Mouse (Mus musculus) kidney, embryonic 16.5 days (tissue): ENCODE measurements around the gene 1810055G02Rik. TPM values are rescaled to one million over a fixed set of nuclear protein-coding genes. Genes with fewer than 3 reads are reported as not detected.

ENCODE experiments used
- ATAC-seq: fragments of 200-750 bp; cut with Nextera tagmentation; 2 replicates; pipeline ENCODE4 v1.8.0; 2017; ENCODE audit warnings: moderate TSS enrichment; ENCODE audit not compliant: low FRiP score, low TSS enrichment
- H3K27ac ChIP-seq: fragments of 300-500 bp; sonication (generic); 2 replicates; pipeline ENCODE4 v1.5.1; 2014; ENCODE audit warnings: low read length
- H3K27me3 ChIP-seq: fragments of 300-500 bp; sonication (generic); 2 replicates; pipeline ENCODE4 v1.6.1; 2014; ENCODE audit warnings: low read length, control low read depth, mixed read lengths; ENCODE audit not compliant: insufficient read depth
- H3K36me3 ChIP-seq: fragments of 300-500 bp; sonication (generic); 2 replicates; pipeline ENCODE4 v1.6.1; 2014; ENCODE audit warnings: low read length, control low read depth, mixed read lengths; ENCODE audit not compliant: insufficient read depth
- H3K4me1 ChIP-seq: fragments of 300-500 bp; sonication (generic); 2 replicates; pipeline ENCODE4 v1.6.1; 2014; ENCODE audit warnings: low read length, control low read depth, mixed read lengths; ENCODE audit not compliant: insufficient read depth
- H3K4me2 ChIP-seq: fragments of 300-500 bp; sonication (generic); replicated peaks from 2 replicates; pipeline ENCODE4 v1.6.1; 2014; ENCODE audit warnings: low read depth, low read length
- H3K4me3 ChIP-seq: fragments of 300-500 bp; sonication (generic); 2 replicates; pipeline ENCODE4 v1.5.1; 2014; ENCODE audit warnings: mild to moderate bottlenecking, low read length
- H3K9ac ChIP-seq: fragments of 300-500 bp; sonication (generic); replicated peaks from 2 replicates; pipeline ENCODE4 v1.6.1; 2014; ENCODE audit warnings: low read length
- H3K9me3 ChIP-seq: fragments of 300-500 bp; sonication (generic); 2 replicates; pipeline ENCODE4 v1.6.1; 2016; ENCODE audit warnings: low read length, control low read depth
- WGBS: fragments of 180-500 bp; shearing (Covaris S2); extraction: QIAGEN DNeasy Blood & Tissue Kit; methylation state at CpG from one replicate; pipeline ENCODE4 v1.1.7; 2014; 5-methylcytosine and 5-hydroxymethylcytosine counted together
- polyA plus RNA-seq: library from polyadenylated mRNA; unstranded; fragments of >200 nt; fragmentation: Nextera tagmentation; extraction: Ambion mirVana; gene quantifications from 2 replicates; pipeline ENCODE4 v1.2.1, GENCODE M21; 2015

The 1810055G02Rik gene
- 46.1 and 46.4 TPM in 2 replicates for polyA plus RNA-seq

DNA sequence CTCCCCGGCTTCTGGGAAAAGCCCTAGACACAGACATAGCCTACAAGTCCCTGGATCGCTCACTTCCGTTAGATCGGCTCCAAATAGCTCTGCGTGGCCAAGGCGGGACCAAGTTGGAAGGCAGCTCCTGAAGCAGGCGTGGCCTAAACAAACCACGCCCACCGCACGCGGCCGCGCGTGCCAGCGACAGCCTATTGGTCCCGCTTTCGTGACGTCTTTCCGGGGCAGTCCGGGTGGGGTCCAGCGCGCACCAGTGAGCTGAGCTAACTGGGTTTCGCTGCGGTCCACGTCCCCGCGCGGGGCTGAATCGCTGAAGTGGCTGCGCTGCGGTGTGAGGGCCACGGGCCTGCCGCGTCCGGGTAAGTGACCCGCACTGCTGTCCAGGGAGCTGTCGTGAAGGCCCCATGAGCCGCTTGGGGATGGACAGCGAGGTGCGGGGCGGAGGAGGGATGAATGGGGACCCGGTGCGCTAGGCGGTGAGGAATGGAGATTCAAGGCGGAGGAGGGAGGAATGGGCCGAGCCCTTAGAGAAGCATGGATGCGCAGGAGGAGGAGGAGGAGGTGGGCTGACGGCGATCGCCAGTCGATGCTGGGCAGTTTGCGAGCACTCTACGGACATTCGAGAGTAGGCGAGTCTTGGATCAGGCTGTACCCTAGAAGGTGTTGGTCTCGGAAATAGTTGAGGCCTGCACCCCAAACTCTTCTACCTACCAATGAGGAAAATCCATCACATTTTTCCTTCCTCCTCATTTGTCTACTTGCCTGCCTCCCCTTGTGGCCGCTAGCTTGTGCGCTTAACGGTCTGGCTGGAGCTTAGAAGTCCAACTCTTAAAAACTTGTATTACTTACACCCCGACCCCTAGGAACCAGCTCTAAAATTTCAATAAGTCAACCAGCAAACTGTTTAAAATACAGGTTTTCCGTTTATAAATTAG is at the start of gene 1810055G02Rik:
1810055G02Rik (plus strand) TSS at position 216 of the 935 bp plus-strand sequence.
- under 1% methylated on average over 61 of the region's 61 CpGs for WGBS
- H3K9me3 ChIP-seq = no peaks in the 10 kb centered on the region
- ATAC-seq = peak; percentile 98
- H3K4me2 ChIP-seq = peak within 1 kb of the TSS; percentile 84
- H3K27me3 ChIP-seq = no peaks in the 10 kb centered on the region
- no peaks in the 10 kb centered on the region for H3K36me3 ChIP-seq
- H3K9ac ChIP-seq = peak within 1 kb of the TSS; percentile 83
- peaks cover 13% of the 10 kb centered on the region for H3K4me1 ChIP-seq
- H3K27ac ChIP-seq = peak within 1 kb of the TSS; percentile 91
- H3K4me3 ChIP-seq = peak within 1 kb of the TSS; percentile 67

GRCm38 (mm10) chr19:3665510-3665909 is 42.6 kb upstream of the 1810055G02Rik start:
- no peak overlapping the region for H3K4me2 ChIP-seq
- no peak overlapping the region for H3K4me3 ChIP-seq
- H3K27ac ChIP-seq = peak overlapping the region; percentile 71
- ATAC-seq = no peak
- H3K36me3 ChIP-seq = no peaks in the 10 kb centered on the region
- H3K4me1 ChIP-seq = peaks cover 56% of the 10 kb centered on the region
- H3K27me3 ChIP-seq = no peaks in the 10 kb centered on the region
- H3K9me3 ChIP-seq = no peaks in the 10 kb centered on the region
- WGBS = 17% methylated on average over 5 of the region's 5 CpGs
- peak overlapping the region; percentile 1; the same call in 1 of the 2 replicates for H3K9ac ChIP-seq

- ATAC-seq = no peak
- Histone ChIP-seq H3K27me3 (no peaks in the 10 kb centered on the region), H3K36me3 (no peaks in the 10 kb centered on the region), H3K9me3 (no peaks in the 10 kb centered on the region), H3K9ac (no peak overlapping the region), H3K27ac (peak overlapping the region; percentile 71), H3K4me3 (no peak overlapping the region), H3K4me2 (no peak overlapping the region), H3K4me1 (peaks cover 56% of the 10 kb centered on the region)
- WGBS = 73% methylated on average over 2 of the region's 2 CpGs
Measured at GRCm38 (mm10) chr19:3666632-3667031, 41.5 kb upstream of the 1810055G02Rik start.

DNA sequence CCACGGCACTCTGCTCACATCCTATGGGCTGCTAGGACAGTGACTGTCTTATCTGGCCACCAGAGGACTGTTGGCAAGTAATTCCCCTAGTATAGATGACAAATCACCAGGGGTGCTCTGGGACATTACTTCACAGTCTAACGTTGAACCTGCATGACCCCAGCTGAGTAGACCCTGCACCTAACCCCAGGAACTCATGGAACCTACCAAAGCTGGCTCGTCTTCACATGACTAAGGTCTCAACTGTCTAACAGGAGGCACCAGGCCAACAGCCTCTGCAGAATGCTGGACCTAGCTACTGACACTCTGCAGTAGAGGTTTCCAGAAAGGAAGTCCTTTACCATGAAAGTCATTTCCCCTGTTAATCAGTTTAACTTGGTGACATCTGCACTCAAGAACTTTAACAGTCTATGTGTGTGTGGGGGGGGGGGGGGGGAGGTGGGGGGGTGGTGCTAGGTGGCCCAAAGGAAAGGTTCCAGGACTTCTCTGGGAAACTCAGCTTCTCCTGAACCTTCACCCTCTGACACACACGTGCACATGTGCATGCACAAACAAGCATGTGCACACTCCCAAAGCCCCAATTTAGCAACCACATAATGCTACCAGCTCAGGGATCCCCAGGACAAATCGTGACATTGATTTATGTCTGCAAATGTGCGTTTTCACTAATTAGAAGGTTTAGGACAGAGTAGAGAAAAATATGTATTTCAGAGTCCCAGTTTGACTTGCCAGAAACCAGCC is 40.8 kb upstream of the 1810055G02Rik start:
- H3K27ac ChIP-seq = peak overlapping the region; percentile 71
- H3K4me1 ChIP-seq = peaks cover 56% of the 10 kb centered on the region

GRCm38 (mm10) chr19:3667979-3668378 is 40.1 kb upstream of the 1810055G02Rik start:
- no peak for ATAC-seq
- peak overlapping the region; percentile 65 for H3K27ac ChIP-seq
- H3K4me1 ChIP-seq = peaks cover 56% of the 10 kb centered on the region

More for the DNA sequence above, 40.8 kb upstream of the 1810055G02Rik start:
- Histone ChIP-seq H3K9me3 (no peaks in the 10 kb centered on the region), H3K9ac (no peak overlapping the region), H3K27me3 (no peaks in the 10 kb centered on the region), H3K4me2 (no peak overlapping the region), H3K36me3 (peaks cover under 1% of the 10 kb centered on the region; the same call in 1 of the 2 replicates), H3K4me3 (no peak overlapping the region)
- ATAC-seq = no peak
- 56% methylated on average over 6 of the region's 6 CpGs for WGBS

GRCm38 (mm10) chr19:3668551-3668950 is 39.5 kb upstream of the 1810055G02Rik start:
- no peaks in the 10 kb centered on the region for H3K27me3 ChIP-seq
- peak overlapping the region; percentile 65; the same call in 1 of the 2 replicates for H3K27ac ChIP-seq
- H3K9ac ChIP-seq = no peak overlapping the region
- no peak overlapping the region for H3K4me3 ChIP-seq
- H3K4me2 ChIP-seq = no peak overlapping the region
- no peaks in the 10 kb centered on the region; the same call in 1 of the 2 replicates for H3K9me3 ChIP-seq
- H3K36me3 ChIP-seq = peaks cover 10% of the 10 kb centered on the region
- peaks cover 56% of the 10 kb centered on the region for H3K4me1 ChIP-seq
- WGBS = 78% methylated on average over 10 of the region's 10 CpGs
- no peak for ATAC-seq

More at GRCm38 (mm10) chr19:3667979-3668378, 40.1 kb upstream of the 1810055G02Rik start:
- Histone ChIP-seq H3K9me3 (no peaks in the 10 kb centered on the region), H3K36me3 (peaks cover 7% of the 10 kb centered on the region), H3K4me3 (no peak overlapping the region), H3K9ac (no peak overlapping the region), H3K27me3 (no peaks in the 10 kb centered on the region), H3K4me2 (no peak overlapping the region)
- WGBS = 61% methylated on average over 11 of the region's 11 CpGs

GRCm38 (mm10) chr19:3669100-3669499 is 39.0 kb upstream of the 1810055G02Rik start:
- H3K9me3 ChIP-seq = no peaks in the 10 kb centered on the region; the same call in 1 of the 2 replicates
- WGBS = 45% methylated on average over 13 of the region's 13 CpGs
- H3K36me3 ChIP-seq = peaks cover 13% of the 10 kb centered on the region
- no peak overlapping the region; the same call in 1 of the 2 replicates for H3K9ac ChIP-seq
- no peaks in the 10 kb centered on the region for H3K27me3 ChIP-seq
- no peak overlapping the region for H3K4me2 ChIP-seq
- H3K27ac ChIP-seq = peak overlapping the region; percentile 65
- peaks cover 60% of the 10 kb centered on the region for H3K4me1 ChIP-seq
- H3K4me3 ChIP-seq = no peak overlapping the region
- peak; percentile 37; the same call in 1 of the 2 replicates for ATAC-seq

DNA sequence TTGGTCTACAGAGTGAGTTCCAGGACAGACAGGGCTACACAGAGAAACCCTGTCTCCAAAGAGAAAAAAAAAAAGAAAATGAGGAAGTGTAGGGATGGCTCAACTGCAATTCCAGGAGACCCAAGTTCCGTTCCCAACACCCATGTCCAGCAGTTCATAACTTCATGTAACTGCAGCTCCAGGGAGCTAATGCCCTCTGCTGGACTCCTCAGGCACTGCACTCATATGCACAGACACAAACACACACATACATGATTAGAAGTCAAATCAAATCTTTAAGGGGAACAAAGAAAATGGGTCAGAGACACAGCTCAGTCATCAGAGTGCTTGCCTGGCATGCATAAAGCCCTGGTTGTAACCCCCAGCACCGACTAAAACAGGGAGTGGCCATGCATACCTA is 34.9 kb upstream of the 1810055G02Rik start:
- H3K36me3 ChIP-seq = peaks cover 13% of the 10 kb centered on the region
- H3K4me1 ChIP-seq = peaks cover 35% of the 10 kb centered on the region
- no peak overlapping the region for H3K9ac ChIP-seq
- WGBS = 98% methylated on average over 2 of the region's 2 CpGs
- H3K4me3 ChIP-seq = no peak overlapping the region
- ATAC-seq = no peak
- no peaks in the 10 kb centered on the region; the same call in 1 of the 2 replicates for H3K9me3 ChIP-seq
- H3K27me3 ChIP-seq = no peaks in the 10 kb centered on the region
- H3K4me2 ChIP-seq = no peak overlapping the region
- no peak overlapping the region for H3K27ac ChIP-seq

GRCm38 (mm10) chr19:3674122-3674855 is 33.8 kb upstream of the 1810055G02Rik start:
- Histone ChIP-seq H3K4me3 (no peak overlapping the region), H3K4me2 (no peak overlapping the region), H3K4me1 (peaks cover 30% of the 10 kb centered on the region), H3K9me3 (no peaks in the 10 kb centered on the region; the same call in 1 of the 2 replicates), H3K9ac (no peak overlapping the region), H3K36me3 (peaks cover 13% of the 10 kb centered on the region), H3K27ac (peak overlapping the region; percentile 67; the same call in 1 of the 2 replicates), H3K27me3 (no peaks in the 10 kb centered on the region)
- 60% methylated on average over 8 of the region's 8 CpGs for WGBS
- ATAC-seq = peak; percentile 71
